Mouse (Mus musculus) midbrain, embryonic 11.5 days (tissue): ENCODE results near the gene Sfxn2. TPM values are rescaled to one million over a fixed set of nuclear protein-coding genes. Genes with fewer than 3 reads are reported as not detected.

Source experiments
- ATAC-seq: fragments of 200-750 bp; cut with Nextera tagmentation; 2 replicates; pipeline ENCODE4 v1.8.0; 2017; ENCODE audit warnings: moderate TSS enrichment, moderate library complexity; ENCODE audit not compliant: low FRiP score
- DNase-seq: peaks from one replicate; pipeline ENCODE4 v3.0.0; 2015; ENCODE audit warnings: low spot score; ENCODE audit errors: missing footprints
- H3K27ac ChIP-seq: fragments of 300-500 bp; sonication (generic); 2 replicates; pipeline ENCODE4 v1.5.1; 2014; ENCODE audit warnings: low read depth, low read length
- H3K27me3 ChIP-seq: fragments of 300-500 bp; sonication (generic); 2 replicates; pipeline ENCODE4 v1.6.1; 2014; ENCODE audit warnings: mild to moderate bottlenecking, low read length, moderate library complexity, mixed read lengths; ENCODE audit not compliant: control insufficient read depth, insufficient read depth
- H3K36me3 ChIP-seq: fragments of 300-500 bp; sonication (generic); 2 replicates; pipeline ENCODE4 v1.6.1; 2014; ENCODE audit warnings: mild to moderate bottlenecking, low read length, moderate library complexity, mixed read lengths; ENCODE audit not compliant: control insufficient read depth, insufficient read depth
- H3K4me1 ChIP-seq: fragments of 300-500 bp; sonication (generic); 2 replicates; pipeline ENCODE4 v1.6.1; 2014; ENCODE audit warnings: low read length; ENCODE audit not compliant: control insufficient read depth, insufficient read depth
- H3K4me2 ChIP-seq: fragments of 300-500 bp; sonication (generic); 2 replicates; pipeline ENCODE4 v1.6.1; 2014; ENCODE audit warnings: mild to moderate bottlenecking, moderate library complexity
- H3K4me3 ChIP-seq: fragments of 300-500 bp; sonication (generic); 2 replicates; pipeline ENCODE4 v1.5.1; 2014; ENCODE audit warnings: low read depth, low read length
- H3K9ac ChIP-seq: fragments of 300-500 bp; sonication (generic); 2 replicates; pipeline ENCODE4 v1.6.1; 2014; ENCODE audit warnings: low read length
- H3K9me3 ChIP-seq: fragments of 300-500 bp; sonication (generic); 2 replicates; pipeline ENCODE4 v1.6.1; 2016; ENCODE audit warnings: low read length; ENCODE audit not compliant: control insufficient read depth
- WGBS: fragments of 180-500 bp; shearing (Covaris S2); extraction: QIAGEN DNeasy Blood & Tissue Kit; methylation state at CpG from one replicate; pipeline ENCODE4 v1.1.7; 2014; 5-methylcytosine and 5-hydroxymethylcytosine counted together
- polyA plus RNA-seq: library from polyadenylated mRNA; unstranded; fragments of >200 nt; fragmentation: Nextera tagmentation; extraction: Ambion mirVana; gene quantifications from 2 replicates; pipeline ENCODE4 v1.2.1, GENCODE M21; 2014

Sfxn2 gene
- polyA plus RNA-seq, 1 experiment from 2014 or later, result 12.1 TPM

DNA sequence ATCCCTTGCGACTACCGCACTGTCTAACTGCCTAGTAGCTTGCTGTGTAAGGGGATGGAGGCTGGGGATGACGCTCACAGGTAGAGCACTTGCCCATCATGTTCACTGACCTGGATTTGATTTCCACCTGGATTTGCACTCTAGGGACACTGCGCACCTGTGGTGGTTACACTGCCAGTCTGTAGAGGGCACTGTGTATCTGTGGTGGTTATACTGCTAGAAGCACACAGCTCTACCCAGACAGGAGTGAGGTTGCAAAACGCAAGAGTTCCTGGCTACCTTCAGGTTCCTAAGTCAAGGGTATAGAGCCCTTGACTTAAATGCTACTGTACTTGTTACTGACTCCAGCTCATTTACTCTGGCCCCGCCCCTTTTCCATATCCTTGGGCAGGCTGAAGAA lies 35.0 kb upstream of the Sfxn2 start:
- no peak overlapping the region for H3K27ac ChIP-seq
- H3K4me3 ChIP-seq, result no peak overlapping the region
- no peaks in the 10 kb centered on the region for H3K27me3 ChIP-seq
- H3K9me3 ChIP-seq, result no peaks in the 10 kb centered on the region
- peaks cover 15% of the 10 kb centered on the region for H3K36me3 ChIP-seq
- H3K4me2 ChIP-seq, result no peak overlapping the region
- H3K4me1 ChIP-seq, result peaks cover 15% of the 10 kb centered on the region
- no peak overlapping the region for H3K9ac ChIP-seq
- 91% methylated on average over 6 of the region's 6 CpGs for WGBS
- DNase-seq, result no peak
- no peak for ATAC-seq

GRCm38 (mm10) chr19:46542750-46543149 lies 30.4 kb upstream of the Sfxn2 start:
- no peak overlapping the region for H3K4me2 ChIP-seq
- no peak for ATAC-seq
- no peak overlapping the region for H3K4me3 ChIP-seq
- no peaks in the 10 kb centered on the region for H3K27me3 ChIP-seq
- no peak overlapping the region for H3K9ac ChIP-seq
- H3K36me3 ChIP-seq, result peaks cover 15% of the 10 kb centered on the region
- 86% methylated on average over 8 of the region's 8 CpGs for WGBS
- H3K4me1 ChIP-seq, result no peaks in the 10 kb centered on the region
- H3K27ac ChIP-seq, result no peak overlapping the region
- H3K9me3 ChIP-seq, result no peaks in the 10 kb centered on the region
- DNase-seq, result no peak

- WGBS, result 90% methylated on average over 6 of the region's 6 CpGs
These were observed 25.6 kb upstream of the Sfxn2 start for GRCm38 (mm10) chr19:46547565-46547964.

GRCm38 (mm10) chr19:46548110-46548509 lies 25.1 kb upstream of the Sfxn2 start:
- H3K9ac ChIP-seq, result no peak overlapping the region
- DNase-seq (no peak), ATAC-seq (no peak)
- no peaks in the 10 kb centered on the region for H3K9me3 ChIP-seq
- H3K27me3 ChIP-seq, result no peaks in the 10 kb centered on the region
- no peak overlapping the region for H3K4me2 ChIP-seq
- no peak overlapping the region for H3K27ac ChIP-seq
- 73% methylated on average over 10 of the region's 10 CpGs for WGBS
- no peak overlapping the region for H3K4me3 ChIP-seq
- H3K4me1 ChIP-seq, result no peaks in the 10 kb centered on the region
- peaks cover 19% of the 10 kb centered on the region for H3K36me3 ChIP-seq

More at GRCm38 (mm10) chr19:46547565-46547964, 25.6 kb upstream of the Sfxn2 start:
- DNase-seq, result peak; percentile 79
- Histone ChIP-seq H3K36me3 (peaks cover 19% of the 10 kb centered on the region), H3K4me1 (no peaks in the 10 kb centered on the region), H3K27me3 (no peaks in the 10 kb centered on the region), H3K4me3 (no peak overlapping the region), H3K4me2 (no peak overlapping the region), H3K27ac (no peak overlapping the region), H3K9me3 (no peaks in the 10 kb centered on the region), H3K9ac (no peak overlapping the region)
- ATAC-seq, result no peak

DNA sequence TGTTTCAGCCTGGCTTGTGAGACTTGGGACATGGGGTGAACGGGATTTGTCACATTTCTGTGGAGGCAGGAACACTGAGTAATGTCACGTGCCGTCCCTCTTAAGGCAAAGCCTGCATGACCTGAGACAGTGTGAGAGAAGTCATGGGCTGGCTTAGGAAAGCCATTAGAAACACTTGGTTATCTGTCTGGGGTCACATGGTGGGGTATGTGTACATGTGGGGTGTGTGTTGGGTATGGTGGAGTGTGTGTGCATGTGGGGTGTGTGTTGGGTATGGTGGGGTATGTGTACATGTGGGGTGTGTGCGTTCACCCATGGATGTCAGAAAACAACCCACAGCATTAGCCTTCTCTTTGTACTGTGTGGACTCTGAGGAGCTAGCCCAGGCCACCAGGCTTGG lies 22.8 kb upstream of the Sfxn2 start:
- Histone ChIP-seq H3K4me1 (no peaks in the 10 kb centered on the region), H3K4me3 (no peak overlapping the region), H3K36me3 (peaks cover 19% of the 10 kb centered on the region), H3K27ac (no peak overlapping the region), H3K9ac (no peak overlapping the region), H3K27me3 (no peaks in the 10 kb centered on the region), H3K4me2 (no peak overlapping the region), H3K9me3 (no peaks in the 10 kb centered on the region)
- 89% methylated on average over 4 of the region's 4 CpGs for WGBS
- DNase-seq, result peak; percentile 41
- no peak for ATAC-seq

DNA sequence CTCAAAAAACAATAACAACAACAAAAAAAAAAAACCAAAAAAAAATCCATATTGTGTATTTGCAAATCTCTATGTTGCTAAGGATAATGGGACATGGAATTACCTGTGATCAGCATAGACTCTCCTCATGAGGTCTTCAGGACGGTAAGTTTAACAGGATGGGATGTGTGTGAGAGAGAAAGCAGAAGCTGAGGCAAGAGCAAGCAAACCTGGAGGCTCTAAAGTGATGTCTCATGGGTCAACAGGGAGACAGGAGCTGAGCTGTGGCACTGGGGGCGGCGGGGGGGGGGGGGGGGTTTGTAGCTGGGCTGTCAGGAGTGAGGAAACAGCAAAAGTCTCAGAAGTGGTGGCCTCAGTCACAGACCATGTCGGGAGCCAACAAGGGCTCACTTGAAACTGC lies 20.7 kb upstream of the Sfxn2 start:
- peaks cover 25% of the 10 kb centered on the region for H3K36me3 ChIP-seq
- no peak for ATAC-seq

DNA sequence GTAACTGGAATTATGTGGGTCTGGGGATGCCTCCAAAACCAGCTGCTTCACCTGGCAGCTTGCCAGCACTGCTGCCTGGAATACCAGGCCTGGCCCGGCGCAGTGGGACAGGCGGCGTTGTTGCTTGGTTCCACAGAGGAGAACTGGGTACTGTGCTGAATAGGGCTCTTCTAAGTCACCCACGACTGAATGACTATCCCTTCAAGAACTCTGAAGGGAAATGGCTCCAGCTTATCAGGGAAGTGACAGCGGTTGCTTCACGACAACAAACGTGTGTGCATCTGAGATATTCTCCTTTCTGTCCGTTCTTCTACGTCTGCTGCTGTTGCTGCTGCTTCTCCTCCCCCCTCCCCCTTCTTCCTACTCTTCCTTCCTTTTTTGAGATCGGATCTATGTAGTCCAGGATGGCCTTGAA lies 19.6 kb upstream of the Sfxn2 start:
- WGBS, result 87% methylated on average over 11 of the region's 11 CpGs
- no peaks in the 10 kb centered on the region for H3K27me3 ChIP-seq
- no peaks in the 10 kb centered on the region for H3K9me3 ChIP-seq
- no peak for ATAC-seq
- H3K4me2 ChIP-seq, result no peak overlapping the region
- peak; percentile 44 for DNase-seq
- H3K36me3 ChIP-seq, result peaks cover 29% of the 10 kb centered on the region
- no peak overlapping the region for H3K9ac ChIP-seq
- no peak overlapping the region for H3K4me3 ChIP-seq
- no peaks in the 10 kb centered on the region for H3K4me1 ChIP-seq
- no peak overlapping the region for H3K27ac ChIP-seq

More for the DNA sequence above, 20.7 kb upstream of the Sfxn2 start:
- Histone ChIP-seq H3K9me3 (no peaks in the 10 kb centered on the region), H3K27me3 (no peaks in the 10 kb centered on the region), H3K27ac (no peak overlapping the region), H3K4me3 (no peak overlapping the region), H3K4me1 (no peaks in the 10 kb centered on the region), H3K9ac (no peak overlapping the region), H3K4me2 (no peak overlapping the region)
- 88% methylated on average over 4 of the region's 4 CpGs for WGBS
- peak; percentile 12 for DNase-seq

- peaks cover 10% of the 10 kb centered on the region; the same call in 1 of the 2 replicates for H3K36me3 ChIP-seq
- H3K4me2 ChIP-seq, result no peak overlapping the region
- DNase-seq (peak; percentile 0), ATAC-seq (no peak)
- no peaks in the 10 kb centered on the region for H3K27me3 ChIP-seq
- no peak overlapping the region for H3K27ac ChIP-seq
- H3K4me1 ChIP-seq, result no peaks in the 10 kb centered on the region
- no peaks in the 10 kb centered on the region for H3K9me3 ChIP-seq
- H3K9ac ChIP-seq, result no peak overlapping the region
- H3K4me3 ChIP-seq, result no peak overlapping the region
- 79% methylated on average over 8 of the region's 8 CpGs for WGBS
These were observed 15.2 kb upstream of the Sfxn2 start for GRCm38 (mm10) chr19:46558009-46558408.

DNA sequence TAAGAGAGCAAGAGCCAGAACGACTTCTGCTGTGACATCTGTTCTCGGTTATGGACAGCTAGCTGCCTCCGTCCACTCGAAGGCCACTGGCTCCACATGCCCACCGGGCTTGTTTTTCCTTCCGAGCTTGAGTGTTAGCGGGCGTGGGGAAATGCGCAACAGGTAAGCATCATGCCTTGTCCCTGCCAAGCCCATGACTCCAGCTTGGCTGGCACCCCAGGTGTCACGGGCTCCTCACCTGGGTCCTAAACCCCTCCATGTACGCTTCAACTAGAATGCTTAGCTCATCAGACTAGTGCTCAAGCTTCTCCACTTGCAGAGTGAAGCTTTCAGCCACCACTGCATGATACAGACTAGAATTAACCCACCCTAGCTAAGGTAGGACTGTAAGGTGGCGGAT lies 14.5 kb upstream of the Sfxn2 start:
- no peaks in the 10 kb centered on the region for H3K9me3 ChIP-seq
- no peak overlapping the region for H3K4me2 ChIP-seq
- H3K4me3 ChIP-seq, result no peak overlapping the region
- H3K4me1 ChIP-seq, result no peaks in the 10 kb centered on the region
- DNase-seq, result peak; percentile 69
- H3K9ac ChIP-seq, result no peak overlapping the region
- ATAC-seq, result no peak
- no peak overlapping the region for H3K27ac ChIP-seq
- H3K27me3 ChIP-seq, result no peaks in the 10 kb centered on the region
- H3K36me3 ChIP-seq, result peaks cover 10% of the 10 kb centered on the region; the same call in 1 of the 2 replicates
- 72% methylated on average over 12 of the region's 12 CpGs for WGBS
